Mouse (Mus musculus): ENCODE results near the gene Vgf.

- TF ChIP-seq CTCF (IDR thresholded peaks at IDR 0.05): no peak
- TF ChIP-seq EP300 (IDR thresholded peaks at IDR 0.05): no peak
Measured at GRCm38 (mm10) chr5:137007276-137007675, 18.9 kb upstream of the Vgf start.

Data from lung, postnatal 0 days (tissue).